Mouse (Mus musculus) urinary bladder, postnatal 10 days (tissue): ENCODE data around the gene Grap.
"Not testable (repeated sequence)": the region's sequence is repeated elsewhere in the genome, so short reads cannot be mapped to it uniquely, and the experiment has no call there.

Experiments
- DNase-seq: peaks from one replicate; pipeline ENCODE4 v3.0.0; 2022; ENCODE audit warnings: low spot score

Gene Grap

GRCm38 (mm10) chr11:61639601-61640177 is 13.4 kb upstream of the Grap start:
- DNase-seq: no peak

GRCm38 (mm10) chr11:61640585-61640984 is 12.5 kb upstream of the Grap start:
- DNase-seq: not testable (repeated sequence)

GRCm38 (mm10) chr11:61642106-61642505 is 11.0 kb upstream of the Grap start:
- no peak for DNase-seq

- no peak for DNase-seq
These were observed 9.7 kb upstream of the Grap start for GRCm38 (mm10) chr11:61643184-61643961.

GRCm38 (mm10) chr11:61644576-61645326 is 8.3 kb upstream of the Grap start:
- DNase-seq: no peak

GRCm38 (mm10) chr11:61645357-61645857 is 7.7 kb upstream of the Grap start:
- no peak for DNase-seq

GRCm38 (mm10) chr11:61646499-61647039 is 6.5 kb upstream of the Grap start:
- no peak for DNase-seq

- no peak for DNase-seq
These were observed 5.8 kb upstream of the Grap start for GRCm38 (mm10) chr11:61647110-61647910.

GRCm38 (mm10) chr11:61647956-61648748 is 4.9 kb upstream of the Grap start:
- no peak for DNase-seq

GRCm38 (mm10) chr11:61648749-61649115 is 4.3 kb upstream of the Grap start:
- no peak for DNase-seq

GRCm38 (mm10) chr11:61649163-61649580 is 3.9 kb upstream of the Grap start:
- DNase-seq: no peak

- no peak for DNase-seq
These were observed 3.4 kb upstream of the Grap start for GRCm38 (mm10) chr11:61649626-61650025.

GRCm38 (mm10) chr11:61650470-61651265 is 2.4 kb upstream of the Grap start:
- DNase-seq: no peak

- no peak for DNase-seq
These were observed 849 bp upstream of the Grap start for GRCm38 (mm10) chr11:61652216-61652615.

- DNase-seq: no peak
These were observed 503 bp downstream of the Grap start for GRCm38 (mm10) chr11:61653568-61653967.

- DNase-seq: no peak
These were observed 1.8 kb downstream of the Grap start for GRCm38 (mm10) chr11:61654786-61655311.

GRCm38 (mm10) chr11:61655649-61656048 is 2.6 kb downstream of the Grap start:
- no peak for DNase-seq

GRCm38 (mm10) chr11:61656148-61656850 is 3.2 kb downstream of the Grap start:
- DNase-seq: no peak

- no peak for DNase-seq
These were observed 4.4 kb downstream of the Grap start for GRCm38 (mm10) chr11:61657432-61657831.
